Mouse (Mus musculus) heart, embryonic 15.5 days (tissue): Measurements from ENCODE around the gene Epc2. TPM values are rescaled to one million over a fixed set of nuclear protein-coding genes. Genes with fewer than 3 reads are reported as not detected.

Experiments
- ATAC-seq: fragments of 200-750 bp; cut with Nextera tagmentation; replicated peaks from 2 replicates; pipeline ENCODE4 v1.8.0; 2017; ENCODE audit warnings: low read depth, moderate TSS enrichment; ENCODE audit not compliant: insufficient number of reproducible peaks, insufficient read depth, low FRiP score
- H3K27ac ChIP-seq: fragments of 300-500 bp; sonication (generic); 2 replicates; pipeline ENCODE4 v1.5.1; 2015; ENCODE audit warnings: mild to moderate bottlenecking, inconsistent platforms
- H3K27me3 ChIP-seq: fragments of 300-500 bp; sonication (generic); 2 replicates; pipeline ENCODE4 v1.6.1; 2015; ENCODE audit warnings: inconsistent platforms
- H3K36me3 ChIP-seq: fragments of 300-500 bp; sonication (generic); 2 replicates; pipeline ENCODE4 v1.6.1; 2015; ENCODE audit warnings: mild to moderate bottlenecking, inconsistent platforms
- H3K4me1 ChIP-seq: fragments of 300-500 bp; sonication (generic); replicated peaks from 2 replicates; pipeline ENCODE4 v1.6.1; 2015; ENCODE audit warnings: inconsistent platforms
- H3K4me2 ChIP-seq: fragments of 300-500 bp; sonication (generic); 2 replicates; pipeline ENCODE4 v1.6.1; 2015; ENCODE audit warnings: inconsistent platforms, mild to moderate bottlenecking, moderate library complexity
- H3K4me3 ChIP-seq: fragments of 300-500 bp; sonication (generic); 2 replicates; pipeline ENCODE4 v1.5.1; 2015; ENCODE audit warnings: mild to moderate bottlenecking, inconsistent platforms
- H3K9ac ChIP-seq: fragments of 300-500 bp; sonication (generic); 2 replicates; pipeline ENCODE4 v1.6.1; 2015; ENCODE audit warnings: mild to moderate bottlenecking, inconsistent platforms
- H3K9me3 ChIP-seq: fragments of 300-500 bp; sonication (generic); replicated peaks from 2 replicates; pipeline ENCODE4 v1.6.1; 2016; ENCODE audit warnings: inconsistent platforms
- WGBS: fragments of 180-500 bp; shearing (Covaris S2); methylation state at CpG from one replicate; pipeline ENCODE4 v1.1.7; 2015; ENCODE audit warnings: mixed read lengths; 5-methylcytosine and 5-hydroxymethylcytosine counted together
- polyA plus RNA-seq: library from polyadenylated mRNA; unstranded; fragments of >200 nt; fragmentation: Nextera tagmentation; extraction: Ambion mirVana; gene quantifications from 2 replicates; pipeline ENCODE4 v1.2.1, GENCODE M21; 2015

The Epc2 gene
- polyA plus RNA-seq, 1 experiment from 2014 or later, result 4.1 TPM

- 59% methylated on average over 2 of the region's 2 CpGs for WGBS
- Histone ChIP-seq H3K4me2 (no peak overlapping the region), H3K9ac (no peak overlapping the region), H3K27me3 (no peaks in the 10 kb centered on the region), H3K4me3 (no peak overlapping the region), H3K27ac (no peak overlapping the region), H3K4me1 (peaks cover 3% of the 10 kb centered on the region; the same call in 1 of the 2 replicates), H3K9me3 (no peaks in the 10 kb centered on the region), H3K36me3 (no peaks in the 10 kb centered on the region)
- no peak for ATAC-seq
These were observed 5.0 kb upstream of the Epc2 start for GRCm38 (mm10) chr2:49446238-49446637.

- WGBS, result 47% methylated on average over 8 of the region's 8 CpGs
- Histone ChIP-seq H3K4me3 (no peak overlapping the region), H3K4me2 (no peak overlapping the region), H3K4me1 (peaks cover 3% of the 10 kb centered on the region; the same call in 1 of the 2 replicates), H3K9ac (no peak overlapping the region), H3K9me3 (no peaks in the 10 kb centered on the region), H3K27ac (no peak overlapping the region), H3K27me3 (no peaks in the 10 kb centered on the region), H3K36me3 (no peaks in the 10 kb centered on the region)
- ATAC-seq, result no peak
These were observed 3.5 kb upstream of the Epc2 start for GRCm38 (mm10) chr2:49447586-49448475.

- no peaks in the 10 kb centered on the region for H3K27me3 ChIP-seq
- peaks cover 6% of the 10 kb centered on the region for H3K4me1 ChIP-seq
- H3K9me3 ChIP-seq, result no peaks in the 10 kb centered on the region
- peak overlapping the region; percentile 90 for H3K4me2 ChIP-seq
- peak overlapping the region; percentile 79 for H3K4me3 ChIP-seq
- H3K27ac ChIP-seq, result no peak overlapping the region
- WGBS, result 24% methylated on average over 4 of the region's 4 CpGs
- no peaks in the 10 kb centered on the region for H3K36me3 ChIP-seq
- H3K9ac ChIP-seq, result 0 out of 2 replicates have a peak overlapping the region, but pooled peaks have one; percentile 94
- no peak for ATAC-seq
These were observed 819 bp upstream of the Epc2 start for GRCm38 (mm10) chr2:49450467-49450866.

- Histone ChIP-seq H3K4me1 (peaks cover 6% of the 10 kb centered on the region), H3K4me2 (peak overlapping the region; percentile 90), H3K9ac (peak overlapping the region; percentile 94), H3K27me3 (no peaks in the 10 kb centered on the region), H3K36me3 (no peaks in the 10 kb centered on the region), H3K4me3 (peak overlapping the region; percentile 79), H3K9me3 (no peaks in the 10 kb centered on the region), H3K27ac (peak overlapping the region; percentile 99)
- peak; percentile 89 for ATAC-seq
- WGBS, result under 1% methylated on average over 38 of the region's 64 CpGs
These were observed 438 bp downstream of the Epc2 start for GRCm38 (mm10) chr2:49451637-49452211.

GRCm38 (mm10) chr2:49452451-49453081 lies 1.3 kb downstream of the Epc2 start:
- H3K27ac ChIP-seq, result peak overlapping the region; percentile 99
- peak overlapping the region; percentile 90 for H3K4me2 ChIP-seq
- no peaks in the 10 kb centered on the region for H3K27me3 ChIP-seq
- peak overlapping the region; percentile 94 for H3K9ac ChIP-seq
- H3K36me3 ChIP-seq, result no peaks in the 10 kb centered on the region
- no peaks in the 10 kb centered on the region for H3K9me3 ChIP-seq
- peaks cover 6% of the 10 kb centered on the region for H3K4me1 ChIP-seq
- WGBS, result under 1% methylated on average over 37 of the region's 37 CpGs
- peak overlapping the region; percentile 79 for H3K4me3 ChIP-seq
- no peak; the same call in 1 of the 2 replicates for ATAC-seq

- Histone ChIP-seq H3K9me3 (no peaks in the 10 kb centered on the region), H3K27me3 (no peaks in the 10 kb centered on the region), H3K4me3 (no peak overlapping the region), H3K4me1 (peaks cover 3% of the 10 kb centered on the region), H3K27ac (no peak overlapping the region), H3K36me3 (no peaks in the 10 kb centered on the region), H3K4me2 (no peak overlapping the region), H3K9ac (no peak overlapping the region)
- WGBS, result 74% methylated on average over 2 of the region's 2 CpGs
- ATAC-seq, result no peak
These were observed 6.5 kb downstream of the Epc2 start for GRCm38 (mm10) chr2:49457797-49458196.

- Histone ChIP-seq H3K4me3 (no peak overlapping the region), H3K4me2 (no peak overlapping the region), H3K4me1 (peaks cover 10% of the 10 kb centered on the region), H3K36me3 (no peaks in the 10 kb centered on the region), H3K9me3 (no peaks in the 10 kb centered on the region), H3K9ac (no peak overlapping the region), H3K27me3 (no peaks in the 10 kb centered on the region), H3K27ac (no peak overlapping the region)
- ATAC-seq, result no peak
- WGBS, result 72% methylated on average over 3 of the region's 3 CpGs
These were observed 14.5 kb downstream of the Epc2 start for GRCm38 (mm10) chr2:49465672-49466222.

- WGBS, result 82% methylated on average over 1 of the region's 1 CpGs
- ATAC-seq, result no peak
- no peak overlapping the region for H3K9ac ChIP-seq
These were observed 15.8 kb downstream of the Epc2 start for GRCm38 (mm10) chr2:49467038-49467437.

GRCm38 (mm10) chr2:49471188-49471587 lies 19.9 kb downstream of the Epc2 start:
- no peak overlapping the region for H3K27ac ChIP-seq
- no peaks in the 10 kb centered on the region for H3K27me3 ChIP-seq
- no peaks in the 10 kb centered on the region for H3K36me3 ChIP-seq
- H3K9me3 ChIP-seq, result no peaks in the 10 kb centered on the region
- peaks cover 16% of the 10 kb centered on the region for H3K4me1 ChIP-seq
- WGBS, result 86% methylated on average over 3 of the region's 3 CpGs
- no peak overlapping the region for H3K4me2 ChIP-seq
- H3K9ac ChIP-seq, result no peak overlapping the region
- ATAC-seq, result no peak
- no peak overlapping the region for H3K4me3 ChIP-seq

More at GRCm38 (mm10) chr2:49467038-49467437, 15.8 kb downstream of the Epc2 start:
- Histone ChIP-seq H3K27me3 (no peaks in the 10 kb centered on the region), H3K4me3 (no peak overlapping the region), H3K27ac (no peak overlapping the region), H3K4me2 (no peak overlapping the region), H3K4me1 (peaks cover 15% of the 10 kb centered on the region), H3K9me3 (no peaks in the 10 kb centered on the region), H3K36me3 (no peaks in the 10 kb centered on the region)

GRCm38 (mm10) chr2:49471641-49472355 lies 20.5 kb downstream of the Epc2 start:
- Histone ChIP-seq H3K27me3 (no peaks in the 10 kb centered on the region), H3K4me2 (no peak overlapping the region), H3K4me3 (no peak overlapping the region), H3K9ac (no peak overlapping the region), H3K9me3 (no peaks in the 10 kb centered on the region), H3K27ac (no peak overlapping the region), H3K36me3 (no peaks in the 10 kb centered on the region), H3K4me1 (peaks cover 16% of the 10 kb centered on the region)
- ATAC-seq, result no peak
- WGBS, result 67% methylated on average over 5 of the region's 5 CpGs
